Mouse (Mus musculus) heart, embryonic 14.5 days (tissue): ENCODE measurements around the gene Rgs3. TPM values are rescaled to one million over a fixed set of nuclear protein-coding genes. Genes with fewer than 3 reads are reported as not detected.

Experiments
- ATAC-seq: fragments of 200-750 bp; cut with Nextera tagmentation; 2 replicates; pipeline ENCODE4 v1.8.0; 2017; ENCODE audit warnings: low read depth, moderate TSS enrichment; ENCODE audit not compliant: insufficient number of reproducible peaks, insufficient read depth, low FRiP score
- H3K27ac ChIP-seq, 2 experiments: fragments of 200-500 bp in 1 of 2; fragments of 300-500 bp in 1 of 2; sonication (generic) in 1 of 2; replicated peaks in 1 of 2; 2 replicates each; pipeline ENCODE4 v1.5.1; 2012 to 2014; ENCODE audit warnings: low read depth in 2 of 2, low read length in 2 of 2, control low read depth in 1 of 2, mild to moderate bottlenecking in 1 of 2, mixed read lengths in 1 of 2; ENCODE audit not compliant: control insufficient read depth in 1 of 2, insufficient read depth in 1 of 2
- H3K27me3 ChIP-seq: fragments of 300-500 bp; sonication (generic); 2 replicates; pipeline ENCODE4 v1.6.1; 2014; ENCODE audit warnings: mild to moderate bottlenecking, low read length, control low read depth; ENCODE audit not compliant: control insufficient read depth, insufficient read depth
- H3K36me3 ChIP-seq: fragments of 300-500 bp; sonication (generic); 2 replicates; pipeline ENCODE4 v1.6.1; 2014; ENCODE audit warnings: mild to moderate bottlenecking, control low read depth, low read length, mixed read lengths; ENCODE audit not compliant: control insufficient read depth, insufficient read depth
- H3K4me1 ChIP-seq, 2 experiments: fragments of 200-500 bp in 1 of 2; fragments of 300-500 bp in 1 of 2; sonication (generic) in 1 of 2; 2 replicates each; pipeline ENCODE4 v1.6.1; 2012 to 2014; ENCODE audit warnings: low read length in 2 of 2, control low read depth in 1 of 2, mixed read lengths in 1 of 2; ENCODE audit not compliant: control insufficient read depth in 2 of 2, insufficient read depth in 2 of 2
- H3K4me2 ChIP-seq: fragments of 300-500 bp; sonication (generic); 2 replicates; pipeline ENCODE4 v1.6.1; 2014; ENCODE audit warnings: mild to moderate bottlenecking, low read length
- H3K4me3 ChIP-seq, 2 experiments: fragments of 200-500 bp in 1 of 2; fragments of 300-500 bp in 1 of 2; sonication (generic) in 1 of 2; 2 replicates each; pipeline ENCODE4 v1.5.1; 2012 to 2014; ENCODE audit warnings: low read length in 2 of 2, mild to moderate bottlenecking in 2 of 2, control low read depth in 1 of 2, low read depth in 1 of 2, moderate library complexity in 1 of 2; ENCODE audit not compliant: control insufficient read depth in 1 of 2, insufficient read depth in 1 of 2
- H3K9ac ChIP-seq: fragments of 300-500 bp; sonication (generic); 2 replicates; pipeline ENCODE4 v1.6.1; 2014; ENCODE audit warnings: mild to moderate bottlenecking, low read length
- H3K9me3 ChIP-seq: fragments of 300-500 bp; sonication (generic); 2 replicates; pipeline ENCODE4 v1.6.1; 2016; ENCODE audit warnings: low read length, control low read depth; ENCODE audit not compliant: control insufficient read depth
- WGBS: fragments of 180-500 bp; shearing (Covaris S2); extraction: QIAGEN DNeasy Blood & Tissue Kit; methylation state at CpG from one replicate; pipeline ENCODE4 v1.1.7; 2014; 5-methylcytosine and 5-hydroxymethylcytosine counted together
- polyA plus RNA-seq: library from polyadenylated mRNA; unstranded; fragments of >200 nt; fragmentation: Nextera tagmentation; extraction: Ambion mirVana; gene quantifications from 2 replicates; pipeline ENCODE4 v1.2.1, GENCODE M21; 2014

Gene Rgs3
- polyA plus RNA-seq, 1 experiment from 2014 or later: 70.4 TPM

GRCm38 (mm10) chr4:62737983-62738695 lies 178.5 kb downstream of the Rgs3 start:
- Histone ChIP-seq H3K36me3 (no peaks in the 10 kb centered on the region), H3K4me1 (peaks cover 66 to 81% of the 10 kb centered on the region in 2 experiments), H3K27me3 (no peaks in the 10 kb centered on the region), H3K9me3 (no peaks in the 10 kb centered on the region), H3K9ac (peak overlapping the region; percentile 30; the same call in 1 of the 2 replicates), H3K4me2 (peak overlapping the region; percentile 31), H3K27ac (peak overlapping the region; percentile 72 to 80), H3K4me3 (no peak overlapping the region)
- WGBS: 34% methylated on average over 9 of the region's 9 CpGs
- peak; percentile 28; the same call in 1 of the 2 replicates for ATAC-seq

GRCm38 (mm10) chr4:62738996-62739395 lies 179.3 kb downstream of the Rgs3 start:
- no peak overlapping the region for H3K4me2 ChIP-seq
- no peak overlapping the region for H3K9ac ChIP-seq
- no peaks in the 10 kb centered on the region for H3K9me3 ChIP-seq
- H3K36me3 ChIP-seq: no peaks in the 10 kb centered on the region
- ATAC-seq: no peak
- peaks cover 62 to 76% of the 10 kb centered on the region in 2 experiments for H3K4me1 ChIP-seq
- 0 out of 4 replicates have a peak overlapping the region, but pooled peaks of 1 of the 2 experiments have one; percentile 80 for H3K27ac ChIP-seq
- H3K27me3 ChIP-seq: no peaks in the 10 kb centered on the region
- H3K4me3 ChIP-seq: no peak overlapping the region
- WGBS: 81% methylated on average over 3 of the region's 3 CpGs

- ATAC-seq: no peak
- H3K9ac ChIP-seq: no peak overlapping the region
- 97% methylated on average over 4 of the region's 4 CpGs for WGBS
- no peaks in the 10 kb centered on the region for H3K9me3 ChIP-seq
- H3K4me3 ChIP-seq: no peak overlapping the region
- H3K4me2 ChIP-seq: no peak overlapping the region
- H3K36me3 ChIP-seq: no peaks in the 10 kb centered on the region
- peaks cover 66 to 74% of the 10 kb centered on the region in 2 experiments for H3K4me1 ChIP-seq
- no peak overlapping the region for H3K27ac ChIP-seq
- no peaks in the 10 kb centered on the region for H3K27me3 ChIP-seq
These were observed 179.9 kb downstream of the Rgs3 start for GRCm38 (mm10) chr4:62739591-62739990.

- 77% methylated on average over 6 of the region's 6 CpGs for WGBS
- peaks cover 62 to 66% of the 10 kb centered on the region in 2 experiments for H3K4me1 ChIP-seq
- H3K9me3 ChIP-seq: no peaks in the 10 kb centered on the region
- H3K27me3 ChIP-seq: no peaks in the 10 kb centered on the region
- 0 out of 4 replicates have a peak overlapping the region, but pooled peaks of 1 of the 2 experiments have one; percentile 56 for H3K27ac ChIP-seq
- no peak overlapping the region for H3K4me3 ChIP-seq
- no peaks in the 10 kb centered on the region for H3K36me3 ChIP-seq
- no peak overlapping the region for H3K9ac ChIP-seq
- no peak overlapping the region for H3K4me2 ChIP-seq
- no peak for ATAC-seq
These were observed 180.8 kb downstream of the Rgs3 start for GRCm38 (mm10) chr4:62740282-62741054.

- WGBS: 90% methylated on average over 5 of the region's 5 CpGs
- Histone ChIP-seq H3K27me3 (no peaks in the 10 kb centered on the region), H3K27ac (peak overlapping the region in 1 of 2 experiments; percentile 56; a peak in 1 of 4 replicates), H3K4me1 (peaks cover 56 to 61% of the 10 kb centered on the region in 2 experiments), H3K9ac (no peak overlapping the region), H3K36me3 (no peaks in the 10 kb centered on the region), H3K9me3 (no peaks in the 10 kb centered on the region), H3K4me2 (no peak overlapping the region), H3K4me3 (no peak overlapping the region)
- ATAC-seq: no peak
These were observed 181.4 kb downstream of the Rgs3 start for GRCm38 (mm10) chr4:62741055-62741453.

- no peaks in the 10 kb centered on the region for H3K27me3 ChIP-seq
- no peak overlapping the region for H3K4me3 ChIP-seq
- no peaks in the 10 kb centered on the region for H3K36me3 ChIP-seq
- no peak overlapping the region for H3K9ac ChIP-seq
- no peak overlapping the region for H3K4me2 ChIP-seq
- peak overlapping the region; percentile 56 to 61 for H3K27ac ChIP-seq
- peaks cover 51 to 55% of the 10 kb centered on the region in 2 experiments for H3K4me1 ChIP-seq
- WGBS: 24% methylated on average over 3 of the region's 3 CpGs
- no peak for ATAC-seq
- no peaks in the 10 kb centered on the region for H3K9me3 ChIP-seq
These were observed 182.0 kb downstream of the Rgs3 start for GRCm38 (mm10) chr4:62741601-62742000.

GRCm38 (mm10) chr4:62742885-62743760 lies 183.5 kb downstream of the Rgs3 start:
- Histone ChIP-seq H3K27me3 (no peaks in the 10 kb centered on the region), H3K9me3 (no peaks in the 10 kb centered on the region), H3K4me3 (no peak overlapping the region), H3K27ac (peak overlapping the region; percentile 50 to 56; a peak in 3 of 4 replicates), H3K4me1 (peaks cover 39 to 40% of the 10 kb centered on the region in 2 experiments), H3K4me2 (no peak overlapping the region), H3K9ac (peak overlapping the region; percentile 21; the same call in 1 of the 2 replicates), H3K36me3 (no peaks in the 10 kb centered on the region)
- 29% methylated on average over 14 of the region's 14 CpGs for WGBS
- no peak for ATAC-seq
